Mouse (Mus musculus) cerebellum, adult 9-10 months (tissue): Measurements from ENCODE around the gene Fbxo46.

Experiments used
- DNase-seq: peaks from one replicate; pipeline ENCODE4 v3.0.0; 2022

Fbxo46 gene

GRCm38 (mm10) chr7:19093537-19094385 lies 25.9 kb upstream of the Fbxo46 start:
- DNase-seq = peak; percentile 45

- DNase-seq = no peak
Measured at GRCm38 (mm10) chr7:19094471-19094825, 25.2 kb upstream of the Fbxo46 start, which contains the start of gene Six5. Gene Six5 (plus strand): TSS chr7:19094594.

GRCm38 (mm10) chr7:19094826-19095750 lies 24.6 kb upstream of the Fbxo46 start:
- DNase-seq = no peak

GRCm38 (mm10) chr7:19095751-19096110 lies 23.9 kb upstream of the Fbxo46 start:
- no peak for DNase-seq

GRCm38 (mm10) chr7:19096421-19096976 lies 23.2 kb upstream of the Fbxo46 start:
- DNase-seq = no peak

- no peak for DNase-seq
Measured at GRCm38 (mm10) chr7:19097217-19097616, 22.4 kb upstream of the Fbxo46 start.

- DNase-seq = no peak
Measured at GRCm38 (mm10) chr7:19097863-19098262, 21.8 kb upstream of the Fbxo46 start.

GRCm38 (mm10) chr7:19098811-19099210 lies 20.8 kb upstream of the Fbxo46 start:
- no peak for DNase-seq

GRCm38 (mm10) chr7:19100290-19100689 lies 19.4 kb upstream of the Fbxo46 start:
- no peak for DNase-seq

GRCm38 (mm10) chr7:19103741-19104140 lies 15.9 kb upstream of the Fbxo46 start:
- DNase-seq = no peak

- no peak for DNase-seq
Measured at GRCm38 (mm10) chr7:19104486-19104885, 15.2 kb upstream of the Fbxo46 start.

GRCm38 (mm10) chr7:19107436-19107835 lies 12.2 kb upstream of the Fbxo46 start:
- DNase-seq = no peak

- no peak for DNase-seq
Measured at GRCm38 (mm10) chr7:19109565-19109964, 10.1 kb upstream of the Fbxo46 start.

- peak; percentile 85 for DNase-seq
Measured at GRCm38 (mm10) chr7:19118028-19118771, 1.5 kb upstream of the Fbxo46 start, which contains the start of gene Gm4969. Gene Gm4969 (minus strand): TSS chr7:19118368.

- peak; percentile 82 for DNase-seq
Measured at GRCm38 (mm10) chr7:19119083-19119482, 576 bp upstream of the Fbxo46 start.

- DNase-seq = peak; percentile 48
Measured at GRCm38 (mm10) chr7:19121686-19122085, 2.0 kb downstream of the Fbxo46 start.

GRCm38 (mm10) chr7:19124713-19125112 lies 5.1 kb downstream of the Fbxo46 start:
- peak; percentile 6 for DNase-seq

GRCm38 (mm10) chr7:19127744-19128143 lies 8.1 kb downstream of the Fbxo46 start:
- peak; percentile 17 for DNase-seq

- DNase-seq = peak; percentile 46
Measured at GRCm38 (mm10) chr7:19129396-19129795, 9.7 kb downstream of the Fbxo46 start.

- peak; percentile 67 for DNase-seq
Measured at GRCm38 (mm10) chr7:19130657-19131056, 11.0 kb downstream of the Fbxo46 start.

- DNase-seq = peak; percentile 99
Measured at GRCm38 (mm10) chr7:19131324-19131848, 11.7 kb downstream of the Fbxo46 start.

- no peak for DNase-seq
Measured at GRCm38 (mm10) chr7:19136168-19136567, 16.5 kb downstream of the Fbxo46 start.
